Comparison of ENCODE assay signal across 8 mouse cellular contexts in genomic region chr15:102107689-102108573, GRCm38 (mm10). TPM values are rescaled to one million over a fixed set of nuclear protein-coding genes. Genes with fewer than 3 reads are reported as not detected.
A peak's percentile ranks its signal among the peaks of the same experiment; 100 is the strongest.
DNase-seq lines count a peak whose midpoint lies in the region; ATAC-seq and TF ChIP-seq lines count a peak whose summit lies in the region.

No protein-coding gene starts in this region.

- peak overlapping the region; percentile 41; the same call in 1 of the 2 replicates for H3K4me2 ChIP-seq in embryonic facial prominence, embryonic 15.5 days (replicated peaks)
- peak overlapping the region; percentile 48; the same call in 1 of the 2 replicates for H3K4me2 ChIP-seq in limb, embryonic 11.5 days (ENCODE audit: low read depth, severe bottlenecking)
- peak overlapping the region; percentile 58 for H3K4me2 ChIP-seq in midbrain, embryonic 15.5 days

- intact Hi-C loops in heart, postnatal 14 days (cut with DNase I), result loop anchor here (5.0 kb wide), 1 partner anchor 39 kb away; no protein-coding TSS in a partner anchor

- peaks cover 72% of the 10 kb centered on the region for H3K36me3 ChIP-seq in embryonic facial prominence, embryonic 15.5 days
- no peaks in the 10 kb centered on the region; the same call in 1 of the 2 replicates for H3K36me3 ChIP-seq in limb, embryonic 11.5 days (ENCODE audit: control insufficient read depth, insufficient read depth, low read length)
- H3K36me3 ChIP-seq in midbrain, embryonic 15.5 days (replicated peaks), result no peaks in the 10 kb centered on the region

- no peak overlapping the region for H3K27ac ChIP-seq in bone marrow, adult 2 months (ENCODE audit: control insufficient read depth, insufficient read depth, low read depth, low read length, poor library complexity)
- peak overlapping the region; percentile 31; the same call in 1 of the 2 replicates for H3K27ac ChIP-seq in embryonic facial prominence, embryonic 15.5 days (replicated peaks)
- no peak overlapping the region for H3K27ac ChIP-seq in limb, embryonic 11.5 days (replicated peaks; ENCODE audit: low read depth, low read length)
- no peak overlapping the region for H3K27ac ChIP-seq in midbrain, embryonic 15.5 days

- H3K9me3 ChIP-seq in embryonic facial prominence, embryonic 15.5 days (replicated peaks), result no peaks in the 10 kb centered on the region
- H3K9me3 ChIP-seq in limb, embryonic 11.5 days (ENCODE audit: control insufficient read depth, low read length), result no peaks in the 10 kb centered on the region
- no peaks in the 10 kb centered on the region for H3K9me3 ChIP-seq in midbrain, embryonic 15.5 days

- no peaks in the 10 kb centered on the region for H3K4me1 ChIP-seq in bone marrow, adult 2 months (ENCODE audit: control insufficient read depth, insufficient read depth, low read length)
- H3K4me1 ChIP-seq in embryonic facial prominence, embryonic 15.5 days, result peaks cover 66% of the 10 kb centered on the region
- peaks cover 24% of the 10 kb centered on the region for H3K4me1 ChIP-seq in limb, embryonic 11.5 days (ENCODE audit: control insufficient read depth, insufficient read depth, low read length)
- H3K4me1 ChIP-seq in midbrain, embryonic 15.5 days, result peaks cover 31% of the 10 kb centered on the region

- DNase-seq in urinary bladder, adult 2 months (ENCODE audit: low spot score), result peak; percentile 36
- DNase-seq in urinary bladder, postnatal 4 days (ENCODE audit: low spot score in 2 of 2), result no peak
- peak; percentile 60 to 78 for DNase-seq in heart, postnatal 14 days
- peak; percentile 83 for DNase-seq in limb, embryonic 11.5 days (ENCODE audit: low spot score)
- DNase-seq in thymus, postnatal 14 days, result peak; percentile 77

- no peak for ATAC-seq in embryonic facial prominence, embryonic 15.5 days (ENCODE audit: insufficient number of reproducible peaks, low FRiP score, low TSS enrichment, low read depth)
- ATAC-seq in limb, embryonic 11.5 days (ENCODE audit: insufficient number of reproducible peaks, low FRiP score, low TSS enrichment, low read depth), result no peak
- no peak for ATAC-seq in midbrain, embryonic 15.5 days (replicated peaks)

- no peak for TF ChIP-seq POLR2A in bone marrow, adult 2 months (IDR thresholded peaks at IDR 0.05; ENCODE audit: borderline replicate concordance, control insufficient read depth, low read depth, low read length)

- WGBS in bone marrow, adult 2 months, result 39% methylated on average over 13 of the region's 13 CpGs
- WGBS in embryonic facial prominence, embryonic 15.5 days, result 43% methylated on average over 13 of the region's 13 CpGs
- WGBS in limb, embryonic 11.5 days, result 41% methylated on average over 13 of the region's 13 CpGs
- WGBS in midbrain, embryonic 15.5 days, result 30% methylated on average over 13 of the region's 13 CpGs

- peak; percentile 75 for TF ChIP-seq CTCF in bone marrow, adult 2 months (IDR thresholded peaks at IDR 0.05; ENCODE audit: control insufficient read depth, insufficient read depth, low read length)

- H3K27me3 ChIP-seq in embryonic facial prominence, embryonic 15.5 days, result no peaks in the 10 kb centered on the region
- H3K27me3 ChIP-seq in limb, embryonic 11.5 days (ENCODE audit: control insufficient read depth, insufficient read depth, low read length), result no peaks in the 10 kb centered on the region
- peaks cover 33% of the 10 kb centered on the region for H3K27me3 ChIP-seq in midbrain, embryonic 15.5 days (replicated peaks)

- no peak overlapping the region for H3K4me3 ChIP-seq in bone marrow, adult 2 months (replicated peaks; ENCODE audit: control insufficient read depth, low read depth, low read length)
- H3K4me3 ChIP-seq in embryonic facial prominence, embryonic 15.5 days (replicated peaks), result no peak overlapping the region
- no peak overlapping the region for H3K4me3 ChIP-seq in limb, embryonic 11.5 days (ENCODE audit: low read depth, low read length)
- no peak overlapping the region for H3K4me3 ChIP-seq in midbrain, embryonic 15.5 days

- no peak overlapping the region for H3K9ac ChIP-seq in embryonic facial prominence, embryonic 15.5 days
- no peak overlapping the region for H3K9ac ChIP-seq in limb, embryonic 11.5 days (ENCODE audit: low read length)
- no peak overlapping the region for H3K9ac ChIP-seq in midbrain, embryonic 15.5 days

RNA-seq across cellular contexts. Expression of gene Tns2, which starts 7.7 kb away (rescaled TPM):
- polyA plus RNA-seq in urinary bladder, adult 2 months (2012; rRNA removed), result 69.2 and 107 TPM in 2 replicates
- polyA plus RNA-seq in bone marrow, adult 2 months (2011; ENCODE audit: insufficient read depth, insufficient read length, low replicate concordance, missing spikeins), result 20.3 and 26.7 TPM in 2 replicates
- polyA plus RNA-seq in embryonic facial prominence, embryonic 15.5 days (2015; fragmentation: Nextera tagmentation; extraction: Ambion mirVana), result 45.5 and 57.2 TPM in 2 replicates
- total RNA-seq in heart, postnatal 14 days (2021), result 100 to 1,000 TPM; 119 to 121 TPM
- 14.6 and 15.6 TPM in 2 replicates for polyA plus RNA-seq in limb, embryonic 11.5 days (2014; fragmentation: Nextera tagmentation; extraction: Ambion mirVana)
- polyA plus RNA-seq in midbrain, embryonic 15.5 days (2015; fragmentation: Nextera tagmentation; extraction: Ambion mirVana), result 8.3 and 12.3 TPM in 2 replicates

RNA-seq across cellular contexts. Expression of gene Spryd3, which starts 28.1 kb away (rescaled TPM):
- polyA plus RNA-seq in urinary bladder, adult 2 months (2012; rRNA removed), result 43.7 and 50.0 TPM in 2 replicates
- 7.9 and 23.0 TPM in 2 replicates for polyA plus RNA-seq in bone marrow, adult 2 months (2011; ENCODE audit: insufficient read depth, insufficient read length, low replicate concordance, missing spikeins)
- 27.4 and 31.7 TPM in 2 replicates for polyA plus RNA-seq in embryonic facial prominence, embryonic 15.5 days (2015; fragmentation: Nextera tagmentation; extraction: Ambion mirVana)
- total RNA-seq in heart, postnatal 14 days (2021), result 10 to 100 TPM; 14.0 to 17.5 TPM
- polyA plus RNA-seq in limb, embryonic 11.5 days (2014; fragmentation: Nextera tagmentation; extraction: Ambion mirVana), result 7.2 and 10.0 TPM in 2 replicates
- 78.7 and 80.2 TPM in 2 replicates for polyA plus RNA-seq in midbrain, embryonic 15.5 days (2015; fragmentation: Nextera tagmentation; extraction: Ambion mirVana)

RNA-seq across cellular contexts. Expression of gene Eif4b, which starts 34.4 kb away (rescaled TPM):
- polyA plus RNA-seq in urinary bladder, adult 2 months (2012; rRNA removed), result 121 and 170 TPM in 2 replicates
- polyA plus RNA-seq in bone marrow, adult 2 months (2011; ENCODE audit: insufficient read depth, insufficient read length, low replicate concordance, missing spikeins), result 83.0 and 122 TPM in 2 replicates
- 107 and 113 TPM in 2 replicates for polyA plus RNA-seq in embryonic facial prominence, embryonic 15.5 days (2015; fragmentation: Nextera tagmentation; extraction: Ambion mirVana)
- total RNA-seq in heart, postnatal 14 days (2021), result 100 to 1,000 TPM; 130 to 147 TPM
- 131 and 141 TPM in 2 replicates for polyA plus RNA-seq in limb, embryonic 11.5 days (2014; fragmentation: Nextera tagmentation; extraction: Ambion mirVana)
- 87.0 and 89.2 TPM in 2 replicates for polyA plus RNA-seq in midbrain, embryonic 15.5 days (2015; fragmentation: Nextera tagmentation; extraction: Ambion mirVana)

RNA-seq across cellular contexts. Expression of gene Igfbp6, which starts 36.2 kb away (rescaled TPM):
- polyA plus RNA-seq in urinary bladder, adult 2 months (2012; rRNA removed), result 260 TPM in 2 replicates
- not detected in 2 replicates for polyA plus RNA-seq in bone marrow, adult 2 months (2011; ENCODE audit: insufficient read depth, insufficient read length, low replicate concordance, missing spikeins)
- polyA plus RNA-seq in embryonic facial prominence, embryonic 15.5 days (2015; fragmentation: Nextera tagmentation; extraction: Ambion mirVana), result 8.3 and 8.8 TPM in 2 replicates
- total RNA-seq in heart, postnatal 14 days (2021), result 10 to 100 TPM; 42.0 to 51.8 TPM
- polyA plus RNA-seq in limb, embryonic 11.5 days (2014; fragmentation: Nextera tagmentation; extraction: Ambion mirVana), result 0.17 and 0.57 TPM in 2 replicates
- 2.6 and 4.3 TPM in 2 replicates for polyA plus RNA-seq in midbrain, embryonic 15.5 days (2015; fragmentation: Nextera tagmentation; extraction: Ambion mirVana)

RNA-seq across cellular contexts. Expression of gene Soat2, which starts 42.4 kb away (rescaled TPM):
- polyA plus RNA-seq in urinary bladder, adult 2 months (2012; rRNA removed), result 0.59 and 0.89 TPM in 2 replicates
- 1.2 and 2.7 TPM in 2 replicates for polyA plus RNA-seq in bone marrow, adult 2 months (2011; ENCODE audit: insufficient read depth, insufficient read length, low replicate concordance, missing spikeins)
- 0.21 and 0.41 TPM in 2 replicates for polyA plus RNA-seq in embryonic facial prominence, embryonic 15.5 days (2015; fragmentation: Nextera tagmentation; extraction: Ambion mirVana)
- total RNA-seq in heart, postnatal 14 days (2021), result under 1 TPM in 1 of 2 experiments, not detected in 1; 0.17 TPM
- polyA plus RNA-seq in limb, embryonic 11.5 days (2014; fragmentation: Nextera tagmentation; extraction: Ambion mirVana), result 0.09 and 0.24 TPM in 2 replicates
- 0.15 TPM in 1 of 2 replicates, not detected in the other for polyA plus RNA-seq in midbrain, embryonic 15.5 days (2015; fragmentation: Nextera tagmentation; extraction: Ambion mirVana)

Comparison
In these comparisons a context has a peak if more than half of its experiments do, and no peak if none do; other contexts are left out.
1. DNase-seq: peak in urinary bladder, adult 2 months (single experiment), heart, postnatal 14 days (2 of 2), limb, embryonic 11.5 days (single experiment) and thymus, postnatal 14 days (single experiment); none in urinary bladder, postnatal 4 days (0 of 2).
2. Peak in every context shown above with its lines, with median percentiles within 50 percentile points of each other: H3K4me2 ChIP-seq.